Mouse (Mus musculus) layer of hippocampus, adult 9-11 months (tissue): ENCODE data around the gene Mamdc2.

Experiments used
- DNase-seq: peaks from one replicate; pipeline ENCODE4 v3.0.0; 2022

Gene Mamdc2

DNA sequence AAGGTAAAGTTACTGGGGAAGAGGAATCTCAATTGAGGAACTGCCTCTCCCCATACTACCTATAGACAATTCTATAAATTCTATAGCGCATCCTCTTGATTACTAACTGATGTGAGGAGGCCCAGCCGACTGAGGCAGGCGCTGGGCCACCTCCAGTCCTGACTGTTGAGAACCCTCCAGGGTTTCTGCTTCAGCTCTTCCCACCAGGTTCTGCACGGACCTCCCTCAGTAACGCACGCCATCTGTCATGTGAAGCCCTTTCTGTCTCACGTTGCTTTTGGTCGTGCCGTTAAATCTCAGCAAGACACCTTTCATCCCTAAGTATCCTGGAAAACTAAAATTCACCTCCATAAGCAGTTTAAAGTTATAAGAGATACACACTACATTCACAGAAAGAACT is 191.5 kb downstream of the Mamdc2 start:
- DNase-seq = no peak
